Mouse (Mus musculus): ENCODE data around the gene Galnt10. TPM values are rescaled to one million over a fixed set of nuclear protein-coding genes. Genes with fewer than 3 reads are reported as not detected.

Gene Galnt10
- 81.6 TPM for polyA plus RNA-seq (2017; shearing (Covaris generic))

DNA sequence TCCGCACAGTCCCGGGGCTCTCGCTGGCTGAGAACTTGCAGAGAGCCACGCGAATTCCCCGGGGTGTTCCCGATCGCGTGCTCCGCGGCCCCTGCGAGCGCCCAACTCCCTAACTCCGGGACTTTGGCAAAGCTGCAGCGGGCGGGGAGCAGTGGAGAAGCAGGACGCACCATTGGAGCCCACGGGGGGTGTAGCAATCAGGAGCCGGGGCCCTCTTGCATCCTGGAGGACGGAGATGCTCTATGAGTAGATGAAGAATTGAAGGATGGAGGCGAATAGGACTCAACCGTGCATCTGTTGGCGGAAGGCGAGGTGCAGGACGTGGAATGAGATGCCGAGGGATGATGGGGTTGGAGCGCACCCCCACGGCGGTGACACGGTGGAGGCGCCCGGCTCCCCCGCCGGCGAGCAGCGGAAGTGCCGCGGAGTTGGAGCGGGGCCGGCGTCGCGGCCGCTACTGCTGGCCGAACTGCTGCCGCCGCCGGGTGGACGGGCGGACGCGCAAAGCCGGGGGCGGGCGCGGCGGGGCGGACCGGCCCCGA, at the start of gene Galnt10:
Galnt10 (plus strand) TSS at position 425 of the 542 bp plus-strand sequence.

DNA sequence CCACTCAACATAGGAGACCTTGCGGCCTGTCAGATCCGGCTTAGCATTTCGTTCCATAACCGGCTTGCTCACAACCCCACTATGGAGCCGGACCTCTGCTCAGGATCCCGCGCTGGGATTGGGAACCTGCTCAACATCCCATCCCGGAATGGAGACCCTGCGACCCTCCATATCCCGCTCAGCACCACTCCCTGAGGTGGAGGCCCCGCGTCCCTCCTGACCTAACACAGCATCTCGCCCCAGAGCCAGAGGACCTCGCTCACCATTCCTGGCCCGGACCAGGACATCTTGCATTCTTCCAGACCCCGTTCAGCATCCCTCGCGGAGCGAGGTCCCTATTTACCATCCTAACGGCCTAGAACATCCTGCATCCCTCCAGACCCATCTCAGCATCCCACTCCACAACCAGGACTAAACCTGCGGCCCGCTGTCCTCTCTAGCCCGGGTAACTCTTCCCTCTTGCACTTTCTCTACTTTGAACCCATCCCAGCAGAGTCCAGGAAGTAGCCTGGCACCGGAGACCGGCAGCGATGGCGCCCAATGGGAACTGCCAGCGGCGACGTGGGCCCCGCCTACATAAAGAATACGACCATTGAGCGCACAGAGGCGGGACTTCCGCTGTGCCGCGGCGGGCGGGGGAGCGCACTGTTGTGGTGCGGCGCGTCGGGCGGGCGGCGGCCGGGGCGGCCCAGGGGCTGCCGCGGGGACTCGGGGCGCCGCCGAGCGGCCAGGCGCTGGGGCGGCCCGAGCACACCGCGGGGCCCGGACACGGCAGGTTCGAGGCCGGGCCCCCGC, 155.9 kb downstream of the Galnt10 start, which contains the start of gene Sap30l:
Sap30l (plus strand) TSS at position 667 of the 795 bp plus-strand sequence.

GRCm38 (mm10) chr11:57832552-57833201, 187.4 kb downstream of the Galnt10 start, which contains the start of gene Hand1:
Hand1 (minus strand) TSS chr11:57832818.

Other genes with a start within 250 kb of the Galnt10 start
- 72.7 TPM for gene Fam114a2, start 126.8 kb upstream of the Galnt10 start, polyA plus RNA-seq (2017; shearing (Covaris generic))
- 16.8 TPM for gene Mfap3, start 126.8 kb upstream of the Galnt10 start, polyA plus RNA-seq (2017; shearing (Covaris generic))
- gene Sap30l, start 156.2 kb downstream of the Galnt10 start, polyA plus RNA-seq (2017; shearing (Covaris generic)): 41.7 TPM
- gene Hand1, start 187.4 kb downstream of the Galnt10 start, polyA plus RNA-seq (2017; shearing (Covaris generic)): 0.91 TPM

Measured in effector memory CD4-positive, alpha-beta T cell, adult 7 months (primary cell).